Mouse (Mus musculus) stomach, postnatal 0 days (tissue): ENCODE results near the gene Lmln. TPM values are rescaled to one million over a fixed set of nuclear protein-coding genes. Genes with fewer than 3 reads are reported as not detected.
"Not testable (repeated sequence)": the region's sequence is repeated elsewhere in the genome, so short reads cannot be mapped to it uniquely, and the experiment has no call there.

Experiments
- ATAC-seq: fragments of 200-750 bp; cut with Nextera tagmentation; 2 replicates; pipeline ENCODE4 v1.8.0; 2017; ENCODE audit not compliant: low FRiP score, low TSS enrichment
- DNase-seq: peaks from one replicate; pipeline ENCODE4 v3.0.0-alpha.2; 2016; ENCODE audit warnings: low spot score
- H3K27ac ChIP-seq: fragments of 300-500 bp; sonication (generic); replicated peaks from 2 replicates; pipeline ENCODE4 v1.5.1; 2014; ENCODE audit warnings: mild to moderate bottlenecking, control low read depth
- H3K27me3 ChIP-seq: fragments of 300-500 bp; sonication (generic); 2 replicates; pipeline ENCODE4 v1.6.1; 2014; ENCODE audit warnings: low read length; ENCODE audit not compliant: control insufficient read depth, insufficient read depth
- H3K36me3 ChIP-seq: fragments of 300-500 bp; sonication (generic); 2 replicates; pipeline ENCODE4 v1.6.1; 2014; ENCODE audit warnings: low read length, mixed read lengths; ENCODE audit not compliant: control insufficient read depth, insufficient read depth
- H3K4me1 ChIP-seq: fragments of 300-500 bp; sonication (generic); replicated peaks from 2 replicates; pipeline ENCODE4 v1.6.1; 2014; ENCODE audit warnings: antibody characterized with exemption; ENCODE audit not compliant: control insufficient read depth, insufficient read depth
- H3K4me2 ChIP-seq: fragments of 300-500 bp; sonication (generic); replicated peaks from 2 replicates; pipeline ENCODE4 v1.6.1; 2014; ENCODE audit warnings: low read depth, mild to moderate bottlenecking, control low read depth, moderate library complexity
- H3K4me3 ChIP-seq: fragments of 300-500 bp; sonication (generic); 2 replicates; pipeline ENCODE4 v1.5.1; 2014; ENCODE audit warnings: low read depth, low read length, control low read depth
- H3K9ac ChIP-seq: fragments of 300-500 bp; sonication (generic); 2 replicates; pipeline ENCODE4 v1.6.1; 2014; ENCODE audit warnings: mild to moderate bottlenecking, low read length, control low read depth, mixed read lengths
- H3K9me3 ChIP-seq: fragments of 300-500 bp; sonication (generic); 2 replicates; pipeline ENCODE4 v1.6.1; 2016; ENCODE audit warnings: low read length; ENCODE audit not compliant: control insufficient read depth
- CTCF ChIP-seq: IDR thresholded peaks from 2 replicates; pipeline ENCODE4 v1.5.1; 2016; ENCODE audit warnings: antibody characterized with exemption, low read depth, mild to moderate bottlenecking, moderate library complexity
- EP300 ChIP-seq: optimal IDR thresholded peaks from 2 replicates; pipeline ENCODE3; 2016; ENCODE audit warnings: antibody characterized with exemption
- WGBS: fragments of 180-500 bp; shearing (Covaris S2); extraction: QIAGEN DNeasy Blood & Tissue Kit; methylation state at CpG from one replicate; pipeline ENCODE4 v1.1.7; 2014; 5-methylcytosine and 5-hydroxymethylcytosine counted together
- polyA plus RNA-seq: library from polyadenylated mRNA; unstranded; fragments of >200 nt; fragmentation: Nextera tagmentation; extraction: Ambion mirVana; gene quantifications from 2 replicates; pipeline ENCODE4 v1.2.1, GENCODE M21; 2015

Lmln gene
- polyA plus RNA-seq, 1 experiment from 2014 or later, result 0.47 TPM

GRCm38 (mm10) chr16:33130731-33131130 lies 68.4 kb downstream of the Lmln start:
- H3K4me2 ChIP-seq, result no peak overlapping the region
- no peaks in the 10 kb centered on the region for H3K4me1 ChIP-seq
- no peak overlapping the region for H3K9ac ChIP-seq
- 8% methylated on average over 4 of the region's 4 CpGs for WGBS
- TF ChIP-seq CTCF (no peak), EP300 (no peak)
- H3K9me3 ChIP-seq, result no peaks in the 10 kb centered on the region
- ATAC-seq (peak; percentile 82), DNase-seq (peak; percentile 36)
- no peaks in the 10 kb centered on the region for H3K27me3 ChIP-seq
- H3K27ac ChIP-seq, result 0 out of 2 replicates have a peak overlapping the region, but pooled peaks have one; percentile 49
- no peak overlapping the region for H3K4me3 ChIP-seq
- H3K36me3 ChIP-seq, result no peaks in the 10 kb centered on the region

- no peak for DNase-seq
- Histone ChIP-seq H3K36me3 (no peaks in the 10 kb centered on the region), H3K9ac (no peak overlapping the region), H3K27ac (no peak overlapping the region), H3K4me2 (no peak overlapping the region), H3K9me3 (no peaks in the 10 kb centered on the region), H3K4me1 (no peaks in the 10 kb centered on the region), H3K27me3 (no peaks in the 10 kb centered on the region), H3K4me3 (no peak overlapping the region)
- no peak for TF ChIP-seq CTCF
- no peak for TF ChIP-seq EP300
- 75% methylated on average over 13 of the region's 13 CpGs for WGBS
- ATAC-seq, result no peak
These were observed 70.9 kb downstream of the Lmln start for GRCm38 (mm10) chr16:33133186-33133585.

GRCm38 (mm10) chr16:33135167-33135566 lies 72.8 kb downstream of the Lmln start:
- Histone ChIP-seq H3K4me3 (no peak overlapping the region), H3K4me2 (no peak overlapping the region), H3K36me3 (no peaks in the 10 kb centered on the region), H3K4me1 (no peaks in the 10 kb centered on the region), H3K9me3 (no peaks in the 10 kb centered on the region), H3K9ac (no peak overlapping the region), H3K27ac (no peak overlapping the region), H3K27me3 (no peaks in the 10 kb centered on the region)
- TF ChIP-seq EP300 (no peak), CTCF (no peak)
- WGBS, result 59% methylated on average over 4 of the region's 4 CpGs
- no peak for DNase-seq
- no peak for ATAC-seq

GRCm38 (mm10) chr16:33139061-33139460 lies 76.7 kb downstream of the Lmln start:
- WGBS, result 81% methylated on average over 6 of the region's 7 CpGs
- not testable (repeated sequence) for H3K4me3 ChIP-seq, H3K9me3 ChIP-seq, H3K36me3 ChIP-seq, H3K27me3 ChIP-seq, H3K9ac ChIP-seq, DNase-seq, H3K4me1 ChIP-seq, H3K27ac ChIP-seq, ATAC-seq, H3K4me2 ChIP-seq

GRCm38 (mm10) chr16:33141758-33142280 lies 79.5 kb downstream of the Lmln start:
- no peak for ATAC-seq
- TF ChIP-seq EP300, result no peak
- no peak for TF ChIP-seq CTCF
- no peaks in the 10 kb centered on the region for H3K36me3 ChIP-seq
- H3K4me2 ChIP-seq, result no peak overlapping the region
- H3K27me3 ChIP-seq, result no peaks in the 10 kb centered on the region
- H3K4me3 ChIP-seq, result no peak overlapping the region
- no peak overlapping the region for H3K9ac ChIP-seq
- WGBS, result 61% methylated on average over 3 of the region's 3 CpGs
- DNase-seq, result no peak
- H3K27ac ChIP-seq, result no peak overlapping the region
- H3K4me1 ChIP-seq, result no peaks in the 10 kb centered on the region
- no peaks in the 10 kb centered on the region for H3K9me3 ChIP-seq

- no peak overlapping the region for H3K4me2 ChIP-seq
- no peaks in the 10 kb centered on the region for H3K27me3 ChIP-seq
- DNase-seq (no peak), ATAC-seq (no peak)
- H3K36me3 ChIP-seq, result no peaks in the 10 kb centered on the region
- H3K27ac ChIP-seq, result no peak overlapping the region
- no peak for TF ChIP-seq CTCF
- no peak for TF ChIP-seq EP300
- no peak overlapping the region for H3K4me3 ChIP-seq
- no peaks in the 10 kb centered on the region for H3K9me3 ChIP-seq
- H3K4me1 ChIP-seq, result no peaks in the 10 kb centered on the region
- no peak overlapping the region for H3K9ac ChIP-seq
- 55% methylated on average over 2 of the region's 2 CpGs for WGBS
These were observed 81.1 kb downstream of the Lmln start for GRCm38 (mm10) chr16:33143452-33143851.
